Mouse (Mus musculus): ENCODE measurements around the gene Nell2. TPM values are rescaled to one million over a fixed set of nuclear protein-coding genes. Genes with fewer than 3 reads are reported as not detected.

Gene Nell2
- polyA plus RNA-seq, 1 experiment, result 0.19 TPM

GRCm38 (mm10) chr15:95431156-95431799, 97.1 kb downstream of the Nell2 start:
- Histone ChIP-seq H3K4me3 (ENCODE audit: extremely low read depth, insufficient read depth, insufficient read length) (no peak overlapping the region), H3K36me3 (ENCODE audit: control insufficient read depth, insufficient read depth, low read length) (no peaks in the 10 kb centered on the region), H3K27me3 (ENCODE audit: control insufficient read depth, insufficient read depth, low read length) (no peaks in the 10 kb centered on the region), H3K27ac (ENCODE audit: insufficient read depth, low read length) (no peak overlapping the region), H3K4me1 (ENCODE audit: control insufficient read depth, insufficient read depth, insufficient read length) (no peaks in the 10 kb centered on the region)
- no peak for DNase-seq (ENCODE audit: low read depth in 1 of 2, low spot score in 2 of 2)
- WGBS, result 93% methylated on average over 13 of the region's 13 CpGs
- TF ChIP-seq POLR2A (IDR thresholded peaks at IDR 0.05; ENCODE audit: low read depth, low read length), result no peak
- no peak for TF ChIP-seq CTCF (IDR thresholded peaks at IDR 0.05; ENCODE audit: extremely low read depth, insufficient read depth, insufficient read length, insufficient replicate concordance)

- no peak for DNase-seq (ENCODE audit: low read depth in 1 of 2, low spot score in 2 of 2)
- H3K36me3 ChIP-seq (ENCODE audit: control insufficient read depth, insufficient read depth, low read length), result no peaks in the 10 kb centered on the region
- TF ChIP-seq POLR2A (IDR thresholded peaks at IDR 0.05; ENCODE audit: low read depth, low read length), result no peak
- no peak for TF ChIP-seq CTCF (IDR thresholded peaks at IDR 0.05; ENCODE audit: extremely low read depth, insufficient read depth, insufficient read length, insufficient replicate concordance)
- H3K27me3 ChIP-seq (ENCODE audit: control insufficient read depth, insufficient read depth, low read length), result no peaks in the 10 kb centered on the region
- no peaks in the 10 kb centered on the region for H3K4me1 ChIP-seq (ENCODE audit: control insufficient read depth, insufficient read depth, insufficient read length)
- 94% methylated on average over 8 of the region's 8 CpGs for WGBS
- H3K4me3 ChIP-seq (ENCODE audit: extremely low read depth, insufficient read depth, insufficient read length), result no peak overlapping the region
- H3K27ac ChIP-seq (ENCODE audit: insufficient read depth, low read length), result no peak overlapping the region
These were observed 98.4 kb downstream of the Nell2 start for GRCm38 (mm10) chr15:95430000-95430399.

- Histone ChIP-seq H3K27ac (ENCODE audit: insufficient read depth, low read length) (no peak overlapping the region), H3K4me3 (ENCODE audit: extremely low read depth, insufficient read depth, insufficient read length) (no peak overlapping the region), H3K4me1 (ENCODE audit: control insufficient read depth, insufficient read depth, insufficient read length) (no peaks in the 10 kb centered on the region), H3K36me3 (ENCODE audit: control insufficient read depth, insufficient read depth, low read length) (no peaks in the 10 kb centered on the region), H3K27me3 (ENCODE audit: control insufficient read depth, insufficient read depth, low read length) (no peaks in the 10 kb centered on the region)
- 81% methylated on average over 7 of the region's 7 CpGs for WGBS
- no peak for DNase-seq (ENCODE audit: low read depth in 1 of 2, low spot score in 2 of 2)
- TF ChIP-seq POLR2A (IDR thresholded peaks at IDR 0.05; ENCODE audit: low read depth, low read length) (no peak), CTCF (IDR thresholded peaks at IDR 0.05; ENCODE audit: extremely low read depth, insufficient read depth, insufficient read length, insufficient replicate concordance) (no peak)
These were observed 100.2 kb downstream of the Nell2 start for GRCm38 (mm10) chr15:95428003-95428663.

GRCm38 (mm10) chr15:95425085-95425484, 103.3 kb downstream of the Nell2 start:
- H3K36me3 ChIP-seq (ENCODE audit: control insufficient read depth, insufficient read depth, low read length), result no peaks in the 10 kb centered on the region
- TF ChIP-seq POLR2A (IDR thresholded peaks at IDR 0.05; ENCODE audit: low read depth, low read length) (no peak), CTCF (IDR thresholded peaks at IDR 0.05; ENCODE audit: extremely low read depth, insufficient read depth, insufficient read length, insufficient replicate concordance) (no peak)
- no peak overlapping the region for H3K4me3 ChIP-seq (ENCODE audit: extremely low read depth, insufficient read depth, insufficient read length)
- H3K27me3 ChIP-seq (ENCODE audit: control insufficient read depth, insufficient read depth, low read length), result no peaks in the 10 kb centered on the region
- no peak for DNase-seq (ENCODE audit: low read depth in 1 of 2, low spot score in 2 of 2)
- no peaks in the 10 kb centered on the region for H3K4me1 ChIP-seq (ENCODE audit: control insufficient read depth, insufficient read depth, insufficient read length)
- H3K27ac ChIP-seq (ENCODE audit: insufficient read depth, low read length), result no peak overlapping the region
- whole genome bisulfite sequencing, result 84% methylated on average over 7 of the region's 7 CpGs

GRCm38 (mm10) chr15:95422226-95422950, 106.0 kb downstream of the Nell2 start:
- H3K4me3 ChIP-seq (ENCODE audit: extremely low read depth, insufficient read depth, insufficient read length), result no peak overlapping the region
- no peak overlapping the region for H3K27ac ChIP-seq (ENCODE audit: insufficient read depth, low read length)
- DNase-seq (ENCODE audit: low read depth in 1 of 2, low spot score in 2 of 2), result no peak
- H3K36me3 ChIP-seq (ENCODE audit: control insufficient read depth, insufficient read depth, low read length), result no peaks in the 10 kb centered on the region
- H3K27me3 ChIP-seq (ENCODE audit: control insufficient read depth, insufficient read depth, low read length), result no peaks in the 10 kb centered on the region
- TF ChIP-seq CTCF (IDR thresholded peaks at IDR 0.05; ENCODE audit: extremely low read depth, insufficient read depth, insufficient read length, insufficient replicate concordance), result no peak
- no peak for TF ChIP-seq POLR2A (IDR thresholded peaks at IDR 0.05; ENCODE audit: low read depth, low read length)
- WGBS, result 87% methylated on average over 15 of the region's 15 CpGs
- H3K4me1 ChIP-seq (ENCODE audit: control insufficient read depth, insufficient read depth, insufficient read length), result no peaks in the 10 kb centered on the region

- Histone ChIP-seq H3K27ac (ENCODE audit: insufficient read depth, low read length) (no peak overlapping the region), H3K27me3 (ENCODE audit: control insufficient read depth, insufficient read depth, low read length) (no peaks in the 10 kb centered on the region), H3K4me1 (ENCODE audit: control insufficient read depth, insufficient read depth, insufficient read length) (no peaks in the 10 kb centered on the region), H3K4me3 (ENCODE audit: extremely low read depth, insufficient read depth, insufficient read length) (no peak overlapping the region), H3K36me3 (ENCODE audit: control insufficient read depth, insufficient read depth, low read length) (no peaks in the 10 kb centered on the region)
- no peak for DNase-seq (ENCODE audit: low read depth in 1 of 2, low spot score in 2 of 2)
- WGBS, result 85% methylated on average over 4 of the region's 4 CpGs
- no peak for TF ChIP-seq POLR2A (IDR thresholded peaks at IDR 0.05; ENCODE audit: low read depth, low read length)
- no peak for TF ChIP-seq CTCF (IDR thresholded peaks at IDR 0.05; ENCODE audit: extremely low read depth, insufficient read depth, insufficient read length, insufficient replicate concordance)
These were observed 109.7 kb downstream of the Nell2 start for GRCm38 (mm10) chr15:95418641-95419040.
